Mouse (Mus musculus) NIH3T3 (cell line): ENCODE measurements around the gene 4930524N10Rik.

ENCODE experiments used
- DNase-seq: peaks from one replicate; pipeline ENCODE4 v3.0.0-alpha.2; 2012; ENCODE audit warnings: low read depth

4930524N10Rik gene

DNA sequence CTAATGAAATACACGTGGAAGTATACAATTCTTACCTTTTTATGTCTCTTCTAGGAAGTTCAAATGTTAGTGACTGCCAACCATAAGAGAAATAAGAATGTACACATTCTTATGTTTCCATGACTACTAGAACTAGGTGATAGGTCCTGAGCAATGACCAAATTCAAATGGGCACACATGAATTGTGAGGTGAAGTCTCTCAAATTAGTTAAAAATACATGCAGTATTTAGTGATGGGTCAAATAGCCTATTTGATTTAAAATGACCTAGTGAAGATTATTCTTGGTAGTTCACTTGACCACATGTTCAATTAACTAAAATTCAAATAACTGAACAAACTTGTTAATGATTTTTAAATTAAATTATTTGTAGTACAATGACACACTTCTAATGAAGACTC, at the start of gene 4930524N10Rik:
TSS of gene 4930524N10Rik (minus strand) at position 101 of the 400 bp plus-strand sequence.
- DNase-seq: no peak

GRCm38 (mm10) chrX:154350042-154350441, 6.8 kb upstream of the 4930524N10Rik start:
- no peak for DNase-seq

- DNase-seq: no peak
These were observed 6.3 kb upstream of the 4930524N10Rik start for GRCm38 (mm10) chrX:154349302-154350041.

GRCm38 (mm10) chrX:154347933-154348332, 4.7 kb upstream of the 4930524N10Rik start:
- DNase-seq: no peak
